Mouse (Mus musculus) CH12.LX (cell line): ENCODE data around the gene Grb10. TPM values are rescaled to one million over a fixed set of nuclear protein-coding genes. Genes with fewer than 3 reads are reported as not detected.

Experiments
- DNase-seq: peaks from one replicate; pipeline ENCODE4 v3.0.0-alpha.2; 2013; ENCODE audit errors: extremely low read depth
- H3K27ac ChIP-seq: 2 replicates; pipeline ENCODE4 v1.5.1; 2012; ENCODE audit warnings: low read depth, mild to moderate bottlenecking, control low read depth, moderate library complexity; ENCODE audit not compliant: insufficient read depth
- H3K27me3 ChIP-seq: replicated peaks from 2 replicates; pipeline ENCODE3; 2012; ENCODE audit warnings: inconsistent platforms
- H3K36me3 ChIP-seq, 2 experiments: replicated peaks in 1 of 2; 2 replicates each; pipeline versions ENCODE3 to v1.6.1; 2012; ENCODE audit warnings: inconsistent platforms in 1 of 2, low read length in 1 of 2, mild to moderate bottlenecking in 1 of 2, mixed read lengths in 1 of 2, moderate library complexity in 1 of 2; ENCODE audit not compliant: control insufficient read depth in 1 of 2, insufficient read depth in 1 of 2
- H3K4me1 ChIP-seq, 2 experiments: 2 replicates each; pipeline ENCODE4 v1.6.1; 2012; ENCODE audit warnings: inconsistent platforms in 1 of 2, moderate library complexity in 1 of 2; ENCODE audit not compliant: insufficient read depth in 2 of 2, control insufficient read depth in 1 of 2
- H3K4me2 ChIP-seq: 2 replicates; pipeline ENCODE4 v1.6.1; 2012; ENCODE audit warnings: low read depth, mild to moderate bottlenecking, control low read depth; ENCODE audit not compliant: poor library complexity, insufficient read depth, severe bottlenecking
- H3K4me3 ChIP-seq, 3 experiments: fragments of 150-350 bp in 1 of 3; sonication (generic) in 1 of 3; replicated peaks in 1 of 3; 2 replicates each; pipeline versions ENCODE3 to v1.5.1; 2011 to 2012; ENCODE audit warnings: low read depth in 2 of 3, low read length in 2 of 3, mild to moderate bottlenecking in 2 of 3, moderate library complexity in 2 of 3, control low read depth in 1 of 3, improper control_type of control experiment in 1 of 3, inconsistent platforms in 1 of 3, mixed read lengths in 1 of 3; ENCODE audit not compliant: poor library complexity in 1 of 3
- H3K79me2 ChIP-seq: replicated peaks from 2 replicates; pipeline ENCODE4 v1.6.1; 2012; ENCODE audit warnings: mild to moderate bottlenecking, moderate library complexity; ENCODE audit not compliant: control insufficient read depth, poor library complexity, insufficient read depth, severe bottlenecking; ENCODE audit errors: extremely low read depth
- H3K9ac ChIP-seq: 2 replicates; pipeline ENCODE4 v1.6.1; 2012; ENCODE audit warnings: low read depth, mild to moderate bottlenecking, control low read depth, moderate library complexity; ENCODE audit not compliant: insufficient read depth
- H3K9me3 ChIP-seq: replicated peaks from 2 replicates; pipeline ENCODE3; 2012; ENCODE audit warnings: low read length, inconsistent platforms, mixed read lengths
- BHLHE40 ChIP-seq: IDR thresholded peaks from 2 replicates; pipeline ENCODE4 v1.6.1; 2011; ENCODE audit warnings: mild to moderate bottlenecking, low read depth, low read length, improper control_type of control experiment
- CHD1 ChIP-seq: IDR thresholded peaks from 2 replicates; pipeline ENCODE4 v1.6.1; 2012; ENCODE audit warnings: low read depth, low read length, improper control_type of control experiment, inconsistent platforms
- CHD2 ChIP-seq: IDR thresholded peaks from 2 replicates; pipeline ENCODE4 v1.6.1; 2011; ENCODE audit warnings: low read length, improper control_type of control experiment
- E2F4 ChIP-seq: IDR thresholded peaks from 2 replicates; pipeline ENCODE4 v1.6.1; 2011; ENCODE audit warnings: low read depth, low read length, improper control_type of control experiment; ENCODE audit not compliant: insufficient replicate concordance
- ELF1 ChIP-seq: IDR thresholded peaks from 2 replicates; pipeline ENCODE4 v1.6.1; 2014; ENCODE audit warnings: low read depth, mild to moderate bottlenecking, inconsistent platforms, low read length, improper control_type of control experiment
- EP300 ChIP-seq: IDR thresholded peaks from 2 replicates; pipeline ENCODE4 v1.6.1; 2011; ENCODE audit warnings: low read length, improper control_type of control experiment
- ETS1 ChIP-seq: conservative IDR thresholded peaks from 2 replicates; pipeline ENCODE4 v1.6.1; 2012; ENCODE audit warnings: low read depth, mild to moderate bottlenecking, inconsistent platforms, low read length, improper control_type of control experiment, moderate library complexity
- GABPA ChIP-seq: IDR thresholded peaks from 2 replicates; pipeline ENCODE4 v1.6.1; 2012; ENCODE audit warnings: low read depth, low read length, improper control_type of control experiment, inconsistent platforms; ENCODE audit not compliant: insufficient replicate concordance
- HCFC1 ChIP-seq: IDR thresholded peaks from 2 replicates; pipeline ENCODE4 v1.6.1; 2012; ENCODE audit warnings: low read depth, mild to moderate bottlenecking, inconsistent platforms, low read length, improper control_type of control experiment
- IRF4 ChIP-seq: IDR thresholded peaks from 2 replicates; pipeline ENCODE4 v1.6.1; 2014; ENCODE audit warnings: low read depth, mild to moderate bottlenecking, inconsistent platforms, low read length, improper control_type of control experiment
- JUN ChIP-seq: IDR thresholded peaks from 2 replicates; pipeline ENCODE4 v1.6.1; 2011; ENCODE audit warnings: low read depth, mild to moderate bottlenecking, low read length, improper control_type of control experiment, moderate library complexity; ENCODE audit not compliant: insufficient read depth
- JUND ChIP-seq: conservative IDR thresholded peaks from 2 replicates; pipeline ENCODE4 v1.6.1; 2011; ENCODE audit warnings: low read depth, low read length, improper control_type of control experiment
- MAFK ChIP-seq: IDR thresholded peaks from 2 replicates; pipeline ENCODE4 v1.6.1; 2011; ENCODE audit warnings: low read length, improper control_type of control experiment; ENCODE audit not compliant: insufficient replicate concordance
- MAX ChIP-seq: IDR thresholded peaks from 2 replicates; pipeline ENCODE4 v1.6.1; 2011; ENCODE audit warnings: low read length, improper control_type of control experiment
- MAZ ChIP-seq: IDR thresholded peaks from 2 replicates; pipeline ENCODE4 v1.6.1; 2012; ENCODE audit warnings: low read depth, mild to moderate bottlenecking, inconsistent platforms, low read length, improper control_type of control experiment, moderate library complexity
- MEF2A ChIP-seq: IDR thresholded peaks from 2 replicates; pipeline ENCODE4 v1.6.1; 2014; ENCODE audit warnings: low read depth, mild to moderate bottlenecking, inconsistent platforms, low read length, improper control_type of control experiment, borderline replicate concordance
- MXI1 ChIP-seq: IDR thresholded peaks from 2 replicates; pipeline ENCODE4 v1.6.1; 2011; ENCODE audit warnings: mild to moderate bottlenecking, low read depth, low read length, improper control_type of control experiment
- MYC ChIP-seq: IDR thresholded peaks from 2 replicates; pipeline ENCODE4 v1.6.1; 2011; ENCODE audit warnings: low read depth, mild to moderate bottlenecking, improper control_type of control experiment, low read length
- NELFE ChIP-seq: IDR thresholded peaks from 2 replicates; pipeline ENCODE4 v1.6.1; 2011; ENCODE audit warnings: low read depth, low read length, improper control_type of control experiment
- NRF1 ChIP-seq: IDR thresholded peaks from 2 replicates; pipeline ENCODE4 v1.6.1; 2014; ENCODE audit warnings: low read depth, mild to moderate bottlenecking, inconsistent platforms, low read length, improper control_type of control experiment, moderate library complexity
- POLR2A ChIP-seq: IDR thresholded peaks from 2 replicates; pipeline ENCODE4 v1.6.1; 2011; ENCODE audit warnings: low read depth, mild to moderate bottlenecking, improper control_type of control experiment, low read length
- POLR2AphosphoS2 ChIP-seq: IDR thresholded peaks from 2 replicates; pipeline ENCODE4 v1.6.1; 2011; ENCODE audit warnings: low read depth, low read length, improper control_type of control experiment
- RAD21 ChIP-seq: IDR thresholded peaks from 2 replicates; pipeline ENCODE4 v1.6.1; 2011; ENCODE audit warnings: low read depth, mild to moderate bottlenecking, low read length, improper control_type of control experiment, moderate library complexity
- RCOR1 ChIP-seq: conservative IDR thresholded peaks from 2 replicates; pipeline ENCODE4 v1.6.1; 2012; ENCODE audit warnings: low read depth, mild to moderate bottlenecking, inconsistent platforms, low read length, improper control_type of control experiment
- SIN3A ChIP-seq: IDR thresholded peaks from 2 replicates; pipeline ENCODE4 v1.6.1; 2012; ENCODE audit warnings: low read length, improper control_type of control experiment, inconsistent platforms
- SMC3 ChIP-seq: IDR thresholded peaks from 2 replicates; pipeline ENCODE4 v1.6.1; 2011; ENCODE audit warnings: low read depth, low read length, improper control_type of control experiment
- TBP ChIP-seq: conservative IDR thresholded peaks from 2 replicates; pipeline ENCODE4 v1.6.1; 2011; ENCODE audit warnings: low read depth, low read length, improper control_type of control experiment
- TCF12 ChIP-seq: IDR thresholded peaks from 2 replicates; pipeline ENCODE4 v1.6.1; 2014; ENCODE audit warnings: low read depth, mild to moderate bottlenecking, inconsistent platforms, low read length, improper control_type of control experiment
- UBTF ChIP-seq: IDR thresholded peaks from 2 replicates; pipeline ENCODE4 v1.6.1; 2012; ENCODE audit warnings: low read depth, mild to moderate bottlenecking, inconsistent platforms, low read length, improper control_type of control experiment, moderate library complexity
- ZKSCAN1 ChIP-seq: IDR thresholded peaks from 2 replicates; pipeline ENCODE4 v1.6.1; 2012; ENCODE audit warnings: low read depth, inconsistent platforms, low read length, improper control_type of control experiment, borderline replicate concordance
- ZMIZ1 ChIP-seq: IDR thresholded peaks from 2 replicates; pipeline ENCODE4 v1.6.1; 2012; ENCODE audit warnings: low read depth, mild to moderate bottlenecking, inconsistent platforms, low read length, improper control_type of control experiment
- ZNF384 ChIP-seq: IDR thresholded peaks from 2 replicates; pipeline ENCODE4 v1.6.1; 2012; ENCODE audit warnings: low read depth, low read length, improper control_type of control experiment, inconsistent platforms
- dilution Hi-C: fragments of 300-500 bp; cut with MboI; formaldehyde crosslinking; loops from 2 replicates; pipeline ENCODE4 v1.14.3; 2020; ENCODE audit warnings: low sequenced_read_pairs; ENCODE audit not compliant: extremely low pct_unique_long_range_greater_than_20kb, extremely low pct_ligation_motif_present
- in situ Hi-C: fragments of 300-500 bp; cut with MboI; formaldehyde crosslinking; loops from 3 replicates; pipeline ENCODE4 v1.14.3; 2019; ENCODE audit warnings: low sequenced_read_pairs, low pct_ligation_motif_present, low pct_unique_long_range_greater_than_20kb, mixed read lengths
- polyA plus RNA-seq: library from polyadenylated mRNA; unstranded; fragments of >175 nt; gene quantifications from 2 replicates; pipeline ENCODE4 v1.2.1, GENCODE M21; 2012; ENCODE audit warnings: low read depth; ENCODE audit not compliant: insufficient read length
- total RNA-seq, 2 experiments: library from RNA; depleted of rRNA; stranded (reverse); fragments of 300-350 nt in 1 of 2; fragments of >200 nt in 1 of 2; gene quantifications; 2 replicates each; pipeline ENCODE4 v1.2.3; 2012 to 2014

The Grb10 gene
- total and polyA plus RNA-seq, 3 experiments: 38.4 to 189 (median 137) TPM

- no peak for DNase-seq
- Histone ChIP-seq H3K9ac (peak overlapping the region; percentile 82), H3K27me3 (no peaks in the 10 kb centered on the region), H3K27ac (peak overlapping the region; percentile 97), H3K36me3 (no peaks in the 10 kb centered on the region), H3K4me3 (peak overlapping the region in 2 of 3 experiments; percentile 1 to 5), H3K4me2 (peak overlapping the region; percentile 41; the same call in 1 of the 2 replicates), H3K79me2 (no peaks in the 10 kb centered on the region), H3K4me1 (peaks cover 36 to 97% of the 10 kb centered on the region in 2 experiments), H3K9me3 (no peaks in the 10 kb centered on the region)
- dilution Hi-C loops: loop anchor here (25.0 kb wide), 1 partner anchor 150 kb away; the partner anchor contains the start of gene Fignl1
- TF ChIP-seq MAFK: peak; percentile 37; the same call in 1 of the 2 replicates
- 0 out of 2 replicates have a peak, but pooled peaks have one; percentile 34 for TF ChIP-seq MXI1
- TF ChIP-seq RCOR1: peak; percentile 68; the same call in 1 of the 2 replicates
- no peak; the same call in 1 of the 2 replicates for TF ChIP-seq ZKSCAN1
- TF ChIP-seq JUN: no peak
- TF ChIP-seq POLR2AphosphoS2: no peak
- no peak for TF ChIP-seq SMC3
- TF ChIP-seq NRF1: 0 out of 2 replicates have a peak, but pooled peaks have one; percentile 10
- TF ChIP-seq UBTF: no peak
- 0 out of 2 replicates have a peak, but pooled peaks have one; percentile 74 for TF ChIP-seq MAX
- TF ChIP-seq JUND: no peak; the same call in 1 of the 2 replicates
- TF ChIP-seq CHD1: peak; percentile 49; the same call in 1 of the 2 replicates
- TF ChIP-seq RAD21: no peak; the same call in 1 of the 2 replicates
- no peak for TF ChIP-seq GABPA
- TF ChIP-seq NELFE: peak; percentile 70; the same call in 1 of the 2 replicates
- TF ChIP-seq ETS1: 0 out of 2 replicates have a peak, but pooled peaks have one; percentile 28
- TF ChIP-seq IRF4: peak; percentile 54
- peak; percentile 48; the same call in 1 of the 2 replicates for TF ChIP-seq E2F4
- 0 out of 2 replicates have a peak, but pooled peaks have one; percentile 54 for TF ChIP-seq MAZ
- TF ChIP-seq MEF2A: 0 out of 2 replicates have a peak, but pooled peaks have one; percentile 13
- TF ChIP-seq ZNF384: peak; percentile 94
- peak; percentile 67; the same call in 1 of the 2 replicates for TF ChIP-seq TCF12
- peak; percentile 36 for TF ChIP-seq POLR2A
- TF ChIP-seq TBP: peak; percentile 82
- no peak; the same call in 1 of the 2 replicates for TF ChIP-seq MYC
- peak; percentile 52 for TF ChIP-seq EP300
- 0 out of 2 replicates have a peak, but pooled peaks have one; percentile 62 for TF ChIP-seq SIN3A
- 0 out of 2 replicates have a peak, but pooled peaks have one; percentile 38 for TF ChIP-seq ELF1
- peak; percentile 93 for TF ChIP-seq ZMIZ1
- 0 out of 2 replicates have a peak, but pooled peaks have one; percentile 15 for TF ChIP-seq BHLHE40
- 0 out of 2 replicates have a peak, but pooled peaks have one; percentile 21 for TF ChIP-seq HCFC1
- no peak for TF ChIP-seq CHD2
- in situ Hi-C loops: loop anchor here (25.0 kb wide), 1 partner anchor 275 kb away; the partner anchor contains the start of gene Ikzf1
These were observed 76.4 kb downstream of the Grb10 start for GRCm38 (mm10) chr11:11961917-11962628.
